Mouse (Mus musculus) hindbrain, embryonic 10.5 days (tissue): ENCODE results near the gene Rnf220. TPM values are rescaled to one million over a fixed set of nuclear protein-coding genes. Genes with fewer than 3 reads are reported as not detected.

ENCODE experiments used
- DNase-seq: peaks from one replicate; pipeline ENCODE4 v3.0.0-alpha.2; 2017; ENCODE audit warnings: low spot score
- H3K27ac ChIP-seq: fragments of 300-500 bp; sonication (generic); 2 replicates; pipeline ENCODE4 v1.5.1; 2016; ENCODE audit warnings: mild to moderate bottlenecking, moderate library complexity
- H3K27me3 ChIP-seq: fragments of 300-500 bp; sonication (generic); 2 replicates; pipeline ENCODE4 v1.6.1; 2016; ENCODE audit warnings: mild to moderate bottlenecking; ENCODE audit not compliant: poor library complexity, insufficient read depth, severe bottlenecking
- H3K36me3 ChIP-seq: fragments of 300-500 bp; sonication (generic); 2 replicates; pipeline ENCODE4 v1.6.1; 2016; ENCODE audit warnings: mild to moderate bottlenecking, moderate library complexity
- H3K4me1 ChIP-seq: fragments of 300-500 bp; sonication (generic); replicated peaks from 2 replicates; pipeline ENCODE4 v1.6.1; 2016; ENCODE audit warnings: mild to moderate bottlenecking
- H3K4me3 ChIP-seq: fragments of 300-500 bp; sonication (generic); 2 replicates; pipeline ENCODE4 v1.5.1; 2016; ENCODE audit warnings: mild to moderate bottlenecking, moderate library complexity
- H3K9me3 ChIP-seq: fragments of 300-500 bp; sonication (generic); 2 replicates; pipeline ENCODE4 v1.6.1; 2016; ENCODE audit warnings: mild to moderate bottlenecking, moderate library complexity
- WGBS: fragments of 180-500 bp; shearing (Covaris S2); methylation state at CpG from one replicate; pipeline ENCODE4 v1.1.7; 2016; 5-methylcytosine and 5-hydroxymethylcytosine counted together
- polyA plus RNA-seq: library from polyadenylated mRNA; unstranded; fragments of >200 nt; fragmentation: Nextera tagmentation; extraction: Ambion mirVana; gene quantifications from 2 replicates; pipeline ENCODE4 v1.2.1, GENCODE M21; 2016

Gene Rnf220
- polyA plus RNA-seq, 1 experiment from 2014 or later, result 101 TPM

- H3K9me3 ChIP-seq, result peaks cover 4% of the 10 kb centered on the region; the same call in 1 of the 2 replicates
- H3K4me3 ChIP-seq, result no peak overlapping the region
- DNase-seq, result no peak
- H3K4me1 ChIP-seq, result peaks cover 7% of the 10 kb centered on the region
- H3K27me3 ChIP-seq, result peaks cover 98% of the 10 kb centered on the region
- WGBS, result 84% methylated on average over 8 of the region's 8 CpGs
- H3K27ac ChIP-seq, result no peak overlapping the region
- H3K36me3 ChIP-seq, result peaks cover 9% of the 10 kb centered on the region; the same call in 1 of the 2 replicates
These were observed 115.0 kb downstream of the Rnf220 start for GRCm38 (mm10) chr4:117381846-117382245.

- peaks cover 4% of the 10 kb centered on the region; the same call in 1 of the 2 replicates for H3K9me3 ChIP-seq
- no peak for DNase-seq
- no peak overlapping the region for H3K4me3 ChIP-seq
- H3K4me1 ChIP-seq, result peaks cover 20% of the 10 kb centered on the region
- H3K36me3 ChIP-seq, result peaks cover 9% of the 10 kb centered on the region; the same call in 1 of the 2 replicates
- H3K27ac ChIP-seq, result no peak overlapping the region
- WGBS, result 92% methylated on average over 5 of the region's 5 CpGs
- H3K27me3 ChIP-seq, result peaks cover 100% of the 10 kb centered on the region
These were observed 116.3 kb downstream of the Rnf220 start for GRCm38 (mm10) chr4:117380558-117380935.

GRCm38 (mm10) chr4:117379803-117380557, 116.9 kb downstream of the Rnf220 start:
- no peak for DNase-seq

GRCm38 (mm10) chr4:117374078-117374540, 122.7 kb downstream of the Rnf220 start:
- Histone ChIP-seq H3K27ac (peak overlapping the region; percentile 85), H3K4me1 (peaks cover 76% of the 10 kb centered on the region), H3K9me3 (peaks cover 4% of the 10 kb centered on the region; the same call in 1 of the 2 replicates), H3K4me3 (peak overlapping the region; percentile 39), H3K27me3 (peaks cover 100% of the 10 kb centered on the region), H3K36me3 (0 out of 2 replicates have a peak, but pooled peaks cover 8% of the 10 kb centered on the region)
- 4% methylated on average over 10 of the region's 10 CpGs for WGBS
- DNase-seq, result no peak

More at GRCm38 (mm10) chr4:117379803-117380557, 116.9 kb downstream of the Rnf220 start:
- H3K27me3 ChIP-seq, result peaks cover 100% of the 10 kb centered on the region
- H3K36me3 ChIP-seq, result peaks cover 9% of the 10 kb centered on the region; the same call in 1 of the 2 replicates
- 76% methylated on average over 14 of the region's 14 CpGs for WGBS
- H3K9me3 ChIP-seq, result peaks cover 4% of the 10 kb centered on the region; the same call in 1 of the 2 replicates
- no peak overlapping the region for H3K27ac ChIP-seq
- peaks cover 26% of the 10 kb centered on the region for H3K4me1 ChIP-seq
- no peak overlapping the region for H3K4me3 ChIP-seq

- peak; percentile 88 for DNase-seq
- WGBS, result under 1% methylated on average over 16 of the region's 16 CpGs
- Histone ChIP-seq H3K27ac (peak overlapping the region; percentile 85), H3K4me1 (peaks cover 82% of the 10 kb centered on the region), H3K9me3 (peaks cover 1% of the 10 kb centered on the region; the same call in 1 of the 2 replicates), H3K4me3 (peak overlapping the region; percentile 39), H3K27me3 (peaks cover 100% of the 10 kb centered on the region), H3K36me3 (0 out of 2 replicates have a peak, but pooled peaks cover 2% of the 10 kb centered on the region)
These were observed 123.4 kb downstream of the Rnf220 start for GRCm38 (mm10) chr4:117373324-117374077.

GRCm38 (mm10) chr4:117371896-117372295, 125.0 kb downstream of the Rnf220 start:
- Histone ChIP-seq H3K4me1 (peaks cover 93% of the 10 kb centered on the region), H3K4me3 (no peak overlapping the region), H3K9me3 (no peaks in the 10 kb centered on the region), H3K27ac (no peak overlapping the region; the same call in 1 of the 2 replicates), H3K27me3 (peaks cover 100% of the 10 kb centered on the region), H3K36me3 (no peaks in the 10 kb centered on the region)
- WGBS, result 20% methylated on average over 2 of the region's 2 CpGs
- peak; percentile 40 for DNase-seq

GRCm38 (mm10) chr4:117370354-117370753, 126.5 kb downstream of the Rnf220 start:
- 65% methylated on average over 5 of the region's 5 CpGs for WGBS
- DNase-seq, result no peak
- Histone ChIP-seq H3K27me3 (peaks cover 100% of the 10 kb centered on the region), H3K36me3 (no peaks in the 10 kb centered on the region), H3K9me3 (no peaks in the 10 kb centered on the region), H3K4me1 (peaks cover 78% of the 10 kb centered on the region), H3K4me3 (no peak overlapping the region), H3K27ac (0 out of 2 replicates have a peak overlapping the region, but pooled peaks have one; percentile 1)

GRCm38 (mm10) chr4:117369571-117369970, 127.3 kb downstream of the Rnf220 start:
- no peak overlapping the region for H3K4me3 ChIP-seq
- peaks cover 70% of the 10 kb centered on the region for H3K4me1 ChIP-seq
- no peak for DNase-seq
- 92% methylated on average over 3 of the region's 3 CpGs for WGBS
- peaks cover 100% of the 10 kb centered on the region for H3K27me3 ChIP-seq
- no peaks in the 10 kb centered on the region for H3K9me3 ChIP-seq
- no peaks in the 10 kb centered on the region for H3K36me3 ChIP-seq
- H3K27ac ChIP-seq, result no peak overlapping the region

- Histone ChIP-seq H3K36me3 (no peaks in the 10 kb centered on the region), H3K27ac (no peak overlapping the region), H3K27me3 (peaks cover 100% of the 10 kb centered on the region), H3K4me3 (no peak overlapping the region), H3K4me1 (peaks cover 56% of the 10 kb centered on the region), H3K9me3 (no peaks in the 10 kb centered on the region)
- DNase-seq, result no peak
- whole genome bisulfite sequencing, result 76% methylated on average over 19 of the region's 19 CpGs
These were observed 129.5 kb downstream of the Rnf220 start for GRCm38 (mm10) chr4:117367365-117367764.

- H3K4me1 ChIP-seq, result peaks cover 39% of the 10 kb centered on the region
- peaks cover 100% of the 10 kb centered on the region for H3K27me3 ChIP-seq
- DNase-seq, result no peak
These were observed 134.8 kb downstream of the Rnf220 start for GRCm38 (mm10) chr4:117362085-117362484.

GRCm38 (mm10) chr4:117361558-117361873, 135.3 kb downstream of the Rnf220 start:
- Histone ChIP-seq H3K27me3 (peaks cover 100% of the 10 kb centered on the region), H3K4me1 (peaks cover 42% of the 10 kb centered on the region), H3K27ac (0 out of 2 replicates have a peak overlapping the region, but pooled peaks have one; percentile 23), H3K36me3 (no peaks in the 10 kb centered on the region), H3K4me3 (no peak overlapping the region), H3K9me3 (no peaks in the 10 kb centered on the region)
- 15% methylated on average over 7 of the region's 7 CpGs for WGBS
- DNase-seq, result no peak

More at GRCm38 (mm10) chr4:117362085-117362484, 134.8 kb downstream of the Rnf220 start:
- Histone ChIP-seq H3K9me3 (no peaks in the 10 kb centered on the region), H3K4me3 (no peak overlapping the region), H3K27ac (0 out of 2 replicates have a peak overlapping the region, but pooled peaks have one; percentile 23), H3K36me3 (no peaks in the 10 kb centered on the region)
- WGBS, result 8% methylated on average over 5 of the region's 5 CpGs

GRCm38 (mm10) chr4:117360713-117361557, 135.9 kb downstream of the Rnf220 start:
- Histone ChIP-seq H3K27me3 (peaks cover 100% of the 10 kb centered on the region), H3K36me3 (no peaks in the 10 kb centered on the region), H3K4me1 (peaks cover 47% of the 10 kb centered on the region), H3K4me3 (no peak overlapping the region), H3K27ac (peak overlapping the region; percentile 56), H3K9me3 (no peaks in the 10 kb centered on the region)
- 56% methylated on average over 16 of the region's 16 CpGs for WGBS
- DNase-seq, result no peak
